Mouse (Mus musculus) 3134 (cell line): ENCODE measurements around the gene Gm5941.
"Not testable (repeated sequence)": the region's sequence is repeated elsewhere in the genome, so short reads cannot be mapped to it uniquely, and the experiment has no call there.

ENCODE experiments used
- DNase-seq: peaks from one replicate; pipeline ENCODE4 v3.0.0-alpha.2; 2011; ENCODE audit warnings: low spot score; ENCODE audit not compliant: insufficient read length; ENCODE audit errors: extremely low read depth

Gm5941 gene

GRCm38 (mm10) chrX:92489649-92490048 lies at the start of gene Gm5941:
TSS of gene Gm5941 (plus strand) at chrX:92489949.
- not testable (repeated sequence) for DNase-seq

- DNase-seq: no peak
Observed at GRCm38 (mm10) chrX:92460496-92460895, 29.3 kb upstream of the Gm5941 start.

GRCm38 (mm10) chrX:92464773-92465172 lies 25.0 kb upstream of the Gm5941 start:
- DNase-seq: no peak

- no peak for DNase-seq
Observed at GRCm38 (mm10) chrX:92498254-92498653, 8.5 kb downstream of the Gm5941 start.

GRCm38 (mm10) chrX:92527826-92528225 lies 38.1 kb downstream of the Gm5941 start:
- no peak for DNase-seq
